ENCODE assay signal across 13 mouse cellular contexts in the genomic region with DNA sequence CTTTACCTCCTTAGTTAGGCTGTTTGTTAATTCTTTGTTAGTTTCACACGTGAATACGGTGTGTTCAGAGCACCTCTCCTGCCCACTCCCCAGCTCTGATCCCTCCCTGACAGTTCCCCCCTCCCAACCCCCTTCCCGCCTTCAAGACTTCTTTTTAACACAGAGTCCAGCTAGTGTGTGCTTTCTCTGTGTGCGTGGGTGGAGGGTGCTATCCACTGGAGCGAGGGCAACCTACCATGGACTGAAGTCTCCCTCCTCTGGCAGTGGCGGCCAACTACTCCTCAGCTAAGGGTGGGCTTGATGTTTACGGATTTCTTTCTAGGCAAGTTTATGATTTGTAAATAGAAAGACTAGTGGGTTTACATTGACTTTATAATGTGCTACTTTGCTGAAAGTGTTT. TPM values are rescaled to one million over a fixed set of nuclear protein-coding genes. Genes with fewer than 3 reads are reported as not detected.
DNase-seq lines count a peak whose midpoint lies in the region; ATAC-seq and TF ChIP-seq lines count a peak whose summit lies in the region.
"Had no signal": no experiment of that assay in that cellular context is flagged by ENCODE, and none has a peak within 500 bp of the region (broad histone marks: within the 10 kb centered on the region; RNA-seq: fewer than 3 reads in every experiment).

No protein-coding gene starts in this region.

- peaks cover 6% of the 10 kb centered on the region; the same call in 1 of the 2 replicates for H3K36me3 ChIP-seq in liver, postnatal 0 days (replicated peaks; ENCODE audit: insufficient read depth, low read length)
- peaks cover 34% of the 10 kb centered on the region for H3K36me3 ChIP-seq in forebrain, postnatal 0 days (ENCODE audit: insufficient read depth)

- TF ChIP-seq POLR2A in lung, adult 2 months (IDR thresholded peaks at IDR 0.05; ENCODE audit: borderline replicate concordance, extremely low read depth, low read depth, low read length) = no peak

- WGBS in lung, adult 2 months = 69% methylated on average over 7 of the region's 7 CpGs
- WGBS in liver, postnatal 0 days (ENCODE audit: insufficient replicate concordance) = 36% methylated on average over 7 of the region's 7 CpGs
- WGBS in forebrain, postnatal 0 days = 75% methylated on average over 7 of the region's 7 CpGs

- H3K9me3 ChIP-seq in liver, postnatal 0 days (ENCODE audit: low read length) = no peaks in the 10 kb centered on the region
- H3K9me3 ChIP-seq in forebrain, postnatal 0 days (ENCODE audit: low read length) = no peaks in the 10 kb centered on the region
- H3K9me3 ChIP-seq: hindbrain, embryonic 10.5 days; midbrain, embryonic 13.5 days; stomach, embryonic 15.5 days had no signal

- H3K9ac ChIP-seq in liver, postnatal 0 days (replicated peaks) = no peak overlapping the region; the same call in 1 of the 2 replicates
- no peak overlapping the region for H3K9ac ChIP-seq in forebrain, postnatal 0 days
- H3K9ac ChIP-seq: limb, embryonic 12.5 days; midbrain, embryonic 13.5 days; stomach, embryonic 15.5 days had no signal

- TF ChIP-seq EP300 in liver, postnatal 0 days (IDR thresholded peaks at IDR 0.05; ENCODE audit: low read depth) = no peak

- H3K27ac ChIP-seq in liver, postnatal 0 days (ENCODE audit: low read depth) = peak overlapping the region; percentile 36; the same call in 1 of the 2 replicates
- H3K27ac ChIP-seq in forebrain, postnatal 0 days (ENCODE audit: low read depth, low read length) = no peak overlapping the region
- H3K27ac ChIP-seq: hindbrain, embryonic 10.5 days; limb, embryonic 12.5 days; midbrain, embryonic 13.5 days; stomach, embryonic 15.5 days had no signal

- H3K4me2 ChIP-seq in liver, postnatal 0 days (ENCODE audit: low read depth, low read length) = peak overlapping the region; percentile 51
- no peak overlapping the region for H3K4me2 ChIP-seq in forebrain, postnatal 0 days (ENCODE audit: low read depth)
- H3K4me2 ChIP-seq: limb, embryonic 12.5 days; midbrain, embryonic 13.5 days; stomach, embryonic 15.5 days had no signal

- no peak overlapping the region for H3K4me3 ChIP-seq in lung, adult 2 months (replicated peaks; ENCODE audit: extremely low read depth, low read depth, low read length)
- peak overlapping the region; percentile 17 for H3K4me3 ChIP-seq in liver, postnatal 0 days (ENCODE audit: low read depth, low read length)
- no peak overlapping the region for H3K4me3 ChIP-seq in forebrain, postnatal 0 days (ENCODE audit: low read depth, low read length)
- H3K4me3 ChIP-seq: erythroblast, embryonic 14.5 days; hindbrain, embryonic 10.5 days; limb, embryonic 12.5 days; midbrain, embryonic 13.5 days; stomach, embryonic 15.5 days had no signal

- H3K27me3 ChIP-seq in liver, postnatal 0 days (ENCODE audit: insufficient read depth, low read length) = no peaks in the 10 kb centered on the region
- no peaks in the 10 kb centered on the region for H3K27me3 ChIP-seq in forebrain, postnatal 0 days (ENCODE audit: insufficient read depth, low read length)
- H3K27me3 ChIP-seq: limb, embryonic 12.5 days; midbrain, embryonic 13.5 days; stomach, embryonic 15.5 days had no signal

- ATAC-seq in activated CD4-positive, CD25-positive, alpha-beta regulatory T cell, adult 4 months = peak; percentile 8
- no peak for ATAC-seq in liver, postnatal 0 days
- ATAC-seq in forebrain, postnatal 0 days = no peak
- ATAC-seq: midbrain, embryonic 13.5 days had no signal

- DNase-seq in lung, adult 2 months = no peak
- no peak for DNase-seq in lung, postnatal 4 days
- DNase-seq in liver, postnatal 0 days = no peak
- peak; percentile 80 for DNase-seq in thymus, postnatal 14 days
- DNase-seq in forebrain, postnatal 0 days = no peak
- DNase-seq in urinary bladder, postnatal 25 days (ENCODE audit: low spot score) = no peak
- DNase-seq: gastrocnemius, postnatal 10 days had no signal

- peak; percentile 33; the same call in 1 of the 2 replicates for TF ChIP-seq CTCF in lung, adult 2 months (IDR thresholded peaks at IDR 0.05; ENCODE audit: insufficient read depth, low read length)
- peak; percentile 57 for TF ChIP-seq CTCF in liver, postnatal 0 days (IDR thresholded peaks at IDR 0.05; ENCODE audit: low read depth)
- TF ChIP-seq CTCF in forebrain, postnatal 0 days (IDR thresholded peaks at IDR 0.05; ENCODE audit: low read depth) = no peak

- no peaks in the 10 kb centered on the region; the same call in 1 of the 2 replicates for H3K4me1 ChIP-seq in lung, adult 2 months (ENCODE audit: control insufficient read depth, insufficient read depth, low read length)
- peaks cover 10% of the 10 kb centered on the region for H3K4me1 ChIP-seq in liver, postnatal 0 days (ENCODE audit: insufficient read depth)
- no peaks in the 10 kb centered on the region for H3K4me1 ChIP-seq in forebrain, postnatal 0 days (ENCODE audit: insufficient read depth)
- H3K4me1 ChIP-seq: hindbrain, embryonic 10.5 days; limb, embryonic 12.5 days; midbrain, embryonic 13.5 days; stomach, embryonic 15.5 days had no signal

RNA-seq across cellular contexts. Expression of gene Cep19, which starts 8.6 kb away (rescaled TPM):
- polyA plus RNA-seq in lung, adult 2 months (2012; rRNA removed) = 7.8 and 9.2 TPM in 2 replicates
- 10 to 100 TPM; 35.3 to 39.2 TPM for polyA plus RNA-seq in activated CD4-positive, CD25-positive, alpha-beta regulatory T cell, adult 4 months (2017; shearing (Covaris generic))
- polyA plus RNA-seq in liver, postnatal 0 days (2015; fragmentation: Nextera tagmentation; extraction: Ambion mirVana) = 5.3 and 5.4 TPM in 2 replicates
- total RNA-seq in forebrain, postnatal 0 days (2014; rRNA removed) = 43.6 and 51.5 TPM in 2 replicates
- 61.0 and 64.8 TPM in 2 replicates for polyA plus RNA-seq in forebrain, postnatal 0 days (2015; fragmentation: Nextera tagmentation; extraction: Ambion mirVana)

RNA-seq across cellular contexts. Expression of gene Pigx, which starts 8.6 kb away (rescaled TPM):
- 19.6 and 20.0 TPM in 2 replicates for polyA plus RNA-seq in lung, adult 2 months (2012; rRNA removed)
- 100 to 1,000 TPM; 138 to 151 TPM for polyA plus RNA-seq in activated CD4-positive, CD25-positive, alpha-beta regulatory T cell, adult 4 months (2017; shearing (Covaris generic))
- 65.3 and 66.6 TPM in 2 replicates for polyA plus RNA-seq in liver, postnatal 0 days (2015; fragmentation: Nextera tagmentation; extraction: Ambion mirVana)
- 71.7 and 102 TPM in 2 replicates for total RNA-seq in forebrain, postnatal 0 days (2014; rRNA removed)
- 113 and 133 TPM in 2 replicates for polyA plus RNA-seq in forebrain, postnatal 0 days (2015; fragmentation: Nextera tagmentation; extraction: Ambion mirVana)

RNA-seq across cellular contexts. Expression of gene Pak2, which starts 29.0 kb away (rescaled TPM):
- 19.2 and 22.5 TPM in 2 replicates for polyA plus RNA-seq in lung, adult 2 months (2012; rRNA removed)
- polyA plus RNA-seq in activated CD4-positive, CD25-positive, alpha-beta regulatory T cell, adult 4 months (2017; shearing (Covaris generic)) = 10 to 100 TPM; 67.6 to 72.8 TPM
- 9.1 and 10.3 TPM in 2 replicates for polyA plus RNA-seq in liver, postnatal 0 days (2015; fragmentation: Nextera tagmentation; extraction: Ambion mirVana)
- total RNA-seq in forebrain, postnatal 0 days (2014; rRNA removed) = 35.9 and 41.1 TPM in 2 replicates
- 23.3 and 29.4 TPM in 2 replicates for polyA plus RNA-seq in forebrain, postnatal 0 days (2015; fragmentation: Nextera tagmentation; extraction: Ambion mirVana)

RNA-seq across cellular contexts. Expression of gene Nrros, which starts 57.2 kb away (rescaled TPM):
- 40.6 and 40.9 TPM in 2 replicates for polyA plus RNA-seq in lung, adult 2 months (2012; rRNA removed)
- polyA plus RNA-seq in activated CD4-positive, CD25-positive, alpha-beta regulatory T cell, adult 4 months (2017; shearing (Covaris generic)) = 10 to 100 TPM; 65.3 to 71.7 TPM
- polyA plus RNA-seq in liver, postnatal 0 days (2015; fragmentation: Nextera tagmentation; extraction: Ambion mirVana) = 18.5 and 20.5 TPM in 2 replicates
- total RNA-seq in forebrain, postnatal 0 days (2014; rRNA removed) = 10.2 and 12.5 TPM in 2 replicates
- 6.4 and 7.6 TPM in 2 replicates for polyA plus RNA-seq in forebrain, postnatal 0 days (2015; fragmentation: Nextera tagmentation; extraction: Ambion mirVana)
